Mouse (Mus musculus): ENCODE results near the gene Gm21954. TPM values are rescaled to one million over a fixed set of nuclear protein-coding genes. Genes with fewer than 3 reads are reported as not detected.

Gm21954 gene
- polyA plus RNA-seq (2014; fragmentation: Illumina TruSeq; extraction: RNeasy Lipid Tissue Mini Kit (QIAGEN cat#74804); ENCODE audit: low replicate concordance) = not detected

DNA sequence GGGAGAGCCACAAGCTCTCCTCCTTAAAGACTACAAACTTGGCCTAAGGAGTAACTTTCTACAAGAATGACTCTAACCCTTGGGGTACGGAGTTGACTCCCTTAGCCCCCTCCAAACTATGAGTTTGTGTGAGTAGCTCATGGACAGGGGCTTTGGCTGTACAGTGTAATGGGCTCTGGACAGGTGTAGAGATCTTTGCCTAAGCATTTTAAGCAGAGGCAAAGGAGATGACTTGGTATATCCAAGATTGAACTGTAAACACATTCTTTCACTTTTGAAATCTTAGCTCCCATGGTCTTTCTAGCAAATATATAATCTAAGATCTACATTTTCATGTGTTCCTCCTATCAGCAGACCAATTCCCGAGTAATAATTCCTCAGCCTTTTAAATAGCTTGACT, at the start of gene Gm21954:
Gm21954 (minus strand) TSS at position 101 of the 400 bp plus-strand sequence.

Other genes starting within 250 kb of the Gm21954 start
- 21.9 TPM for gene Dclk1, start 229.8 kb downstream of the Gm21954 start, polyA plus RNA-seq (2014; fragmentation: Illumina TruSeq; extraction: RNeasy Lipid Tissue Mini Kit (QIAGEN cat#74804); ENCODE audit: low replicate concordance)